Mouse (Mus musculus) cerebellum, postnatal 4 days (tissue): ENCODE results near the gene Mtrf1l.

ENCODE experiments used
- DNase-seq, 2 experiments: peaks; one replicate each; pipeline ENCODE4 v3.0.0; 2022; ENCODE audit warnings: low spot score in 2 of 2, mixed read lengths in 1 of 2

The Mtrf1l gene

DNA sequence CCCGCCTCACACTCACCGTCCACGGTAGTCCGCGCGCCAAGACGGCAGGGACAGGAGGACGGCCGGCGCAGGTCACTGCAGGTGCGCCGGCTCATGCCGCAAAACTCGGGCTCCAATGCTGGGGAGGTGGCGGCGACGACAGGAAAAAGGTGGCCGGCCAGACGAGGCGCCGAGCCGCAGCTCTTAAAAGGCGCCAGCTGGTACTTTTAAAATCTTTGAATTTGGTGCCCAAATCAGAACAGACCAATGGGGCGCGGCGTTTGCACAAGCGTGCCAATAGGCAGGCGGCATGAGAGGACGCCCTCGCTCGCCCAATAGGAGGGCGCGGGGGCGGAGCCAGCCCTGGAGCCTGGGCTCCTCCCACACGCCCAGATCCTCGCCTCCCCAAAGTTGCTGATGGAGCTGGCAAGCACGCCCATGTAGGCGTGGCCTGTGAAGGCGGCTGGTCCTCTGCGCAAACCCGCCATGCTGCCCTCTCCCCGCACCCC lies 18.4 kb downstream of the Mtrf1l start, which contains the start of gene Fbxo5:
Fbxo5 (minus strand) TSS at position 358 of the 488 bp plus-strand sequence.
- DNase-seq, result peak; percentile 89 to 98

DNA sequence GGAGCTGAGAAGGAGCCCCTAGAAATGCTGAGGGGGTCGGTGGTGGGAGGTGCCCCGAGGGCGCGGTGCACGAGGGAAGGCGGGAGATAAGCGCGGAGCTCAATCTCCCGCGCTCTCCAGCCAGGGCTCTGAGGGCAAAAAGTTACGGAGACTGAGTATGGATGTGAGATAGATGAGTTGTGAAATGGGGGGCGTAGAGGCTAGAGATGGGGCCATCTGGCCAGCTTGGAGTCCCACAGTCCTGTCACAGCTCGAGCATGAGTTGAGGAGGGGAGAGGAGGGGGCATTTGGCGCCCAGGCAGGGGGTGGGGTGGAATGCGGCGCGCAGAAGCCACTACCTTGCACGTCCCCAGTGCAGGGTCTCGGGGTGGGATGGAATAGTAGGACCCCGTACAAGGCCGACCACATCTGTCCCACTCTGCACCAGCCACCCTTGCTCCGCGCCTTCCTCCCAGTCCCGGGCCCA lies 19.0 kb downstream of the Mtrf1l start:
- DNase-seq, result peak in 1 of 2 experiments; percentile 21

- no peak for DNase-seq
Observed at GRCm38 (mm10) chr10:5803739-5804138, 20.0 kb downstream of the Mtrf1l start.

DNA sequence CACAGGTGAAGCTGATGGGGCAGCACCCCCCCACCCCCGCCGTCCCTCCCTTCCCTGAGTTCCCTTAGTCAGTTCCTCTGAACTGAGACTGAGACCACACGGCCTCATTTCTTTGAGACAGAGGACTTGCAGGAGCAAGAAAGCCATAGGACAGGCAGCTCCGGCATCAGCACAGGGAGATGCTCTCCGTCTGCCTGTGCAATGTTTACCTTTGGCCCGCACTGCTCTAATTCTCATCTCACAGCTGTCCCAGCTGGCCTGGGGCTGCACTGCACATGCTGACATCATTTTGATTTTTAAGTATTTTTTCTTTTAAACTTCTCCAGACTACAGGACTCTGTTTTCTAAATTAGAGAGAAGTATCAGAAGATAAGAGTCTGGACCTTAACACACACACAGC lies 20.8 kb downstream of the Mtrf1l start:
- no peak for DNase-seq

DNA sequence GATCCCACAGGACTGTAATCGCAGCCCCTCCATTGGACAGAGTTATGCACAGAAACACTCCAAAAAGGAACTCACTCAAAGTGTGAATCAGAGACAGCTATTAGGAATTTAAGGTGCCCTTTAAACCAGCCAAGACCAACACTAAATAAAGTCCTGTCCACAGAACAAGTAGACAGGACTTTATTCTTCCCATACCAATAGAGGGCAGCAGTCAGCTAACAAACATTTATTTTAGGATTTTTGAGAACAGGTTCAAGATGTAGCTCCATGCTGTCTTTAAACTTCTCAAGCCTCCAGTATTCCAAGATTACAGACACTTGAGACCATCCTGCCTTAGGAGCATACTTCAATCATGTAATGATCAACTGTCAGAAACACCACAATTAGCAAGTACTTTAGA lies 23.2 kb downstream of the Mtrf1l start:
- DNase-seq, result no peak

DNA sequence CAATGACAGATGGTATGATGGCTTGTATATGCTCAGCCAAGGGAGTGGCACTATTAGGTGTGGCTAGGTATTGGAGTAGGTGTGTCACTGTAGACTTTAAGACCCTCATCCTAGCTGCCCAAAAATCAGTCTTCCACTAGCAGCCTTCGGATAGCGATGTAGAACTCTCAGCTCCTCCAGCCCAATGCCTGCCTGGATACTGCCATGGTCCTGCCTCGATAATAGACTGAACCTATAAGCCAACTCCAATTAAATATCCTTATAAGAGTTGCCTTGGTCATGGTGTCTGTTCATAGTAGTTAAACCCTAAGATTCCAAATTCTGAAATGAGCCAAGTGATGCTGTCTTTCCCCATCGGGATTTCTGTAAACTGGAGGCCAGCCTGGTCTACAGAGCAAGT lies 25.6 kb downstream of the Mtrf1l start:
- DNase-seq, result no peak

GRCm38 (mm10) chr10:5790657-5791056 lies 33.1 kb downstream of the Mtrf1l start:
- peak; percentile 52 to 69 for DNase-seq

DNA sequence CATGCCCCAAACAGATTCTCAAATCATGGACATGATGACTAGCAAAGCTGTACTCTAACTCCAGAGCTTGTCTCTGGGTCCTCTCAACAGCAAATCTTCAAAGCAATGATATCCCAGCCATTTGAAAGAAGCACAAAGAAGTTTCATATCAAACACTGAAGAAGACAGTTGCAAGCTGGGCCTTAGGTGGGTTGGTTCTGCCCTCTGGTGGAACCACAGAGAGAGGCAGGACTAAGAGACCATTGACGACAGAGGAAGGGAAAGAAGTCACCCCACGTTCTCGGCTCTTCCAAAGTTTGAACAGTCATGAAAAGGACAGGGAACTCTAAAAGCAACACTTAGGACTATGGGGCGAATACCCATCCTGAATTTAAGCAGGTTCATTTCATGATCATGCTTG lies 36.8 kb downstream of the Mtrf1l start:
- peak in 1 of 2 experiments; percentile 30 for DNase-seq
